Mouse (Mus musculus) heart, embryonic 14.5 days (tissue): ENCODE measurements around the gene Fcer2a. TPM values are rescaled to one million over a fixed set of nuclear protein-coding genes. Genes with fewer than 3 reads are reported as not detected.

ENCODE experiments used
- ATAC-seq: fragments of 200-750 bp; cut with Nextera tagmentation; 2 replicates; pipeline ENCODE4 v1.8.0; 2017; ENCODE audit warnings: low read depth, moderate TSS enrichment; ENCODE audit not compliant: insufficient number of reproducible peaks, insufficient read depth, low FRiP score
- H3K27ac ChIP-seq, 2 experiments: fragments of 200-500 bp in 1 of 2; fragments of 300-500 bp in 1 of 2; sonication (generic) in 1 of 2; replicated peaks in 1 of 2; 2 replicates each; pipeline ENCODE4 v1.5.1; 2012 to 2014; ENCODE audit warnings: low read depth in 2 of 2, low read length in 2 of 2, control low read depth in 1 of 2, mild to moderate bottlenecking in 1 of 2, mixed read lengths in 1 of 2; ENCODE audit not compliant: control insufficient read depth in 1 of 2, insufficient read depth in 1 of 2
- H3K27me3 ChIP-seq: fragments of 300-500 bp; sonication (generic); 2 replicates; pipeline ENCODE4 v1.6.1; 2014; ENCODE audit warnings: mild to moderate bottlenecking, low read length, control low read depth; ENCODE audit not compliant: control insufficient read depth, insufficient read depth
- H3K36me3 ChIP-seq: fragments of 300-500 bp; sonication (generic); 2 replicates; pipeline ENCODE4 v1.6.1; 2014; ENCODE audit warnings: mild to moderate bottlenecking, control low read depth, low read length, mixed read lengths; ENCODE audit not compliant: control insufficient read depth, insufficient read depth
- H3K4me1 ChIP-seq, 2 experiments: fragments of 200-500 bp in 1 of 2; fragments of 300-500 bp in 1 of 2; sonication (generic) in 1 of 2; 2 replicates each; pipeline ENCODE4 v1.6.1; 2012 to 2014; ENCODE audit warnings: low read length in 2 of 2, control low read depth in 1 of 2, mixed read lengths in 1 of 2; ENCODE audit not compliant: control insufficient read depth in 2 of 2, insufficient read depth in 2 of 2
- H3K4me2 ChIP-seq: fragments of 300-500 bp; sonication (generic); 2 replicates; pipeline ENCODE4 v1.6.1; 2014; ENCODE audit warnings: mild to moderate bottlenecking, low read length
- H3K4me3 ChIP-seq, 2 experiments: fragments of 200-500 bp in 1 of 2; fragments of 300-500 bp in 1 of 2; sonication (generic) in 1 of 2; 2 replicates each; pipeline ENCODE4 v1.5.1; 2012 to 2014; ENCODE audit warnings: low read length in 2 of 2, mild to moderate bottlenecking in 2 of 2, control low read depth in 1 of 2, low read depth in 1 of 2, moderate library complexity in 1 of 2; ENCODE audit not compliant: control insufficient read depth in 1 of 2, insufficient read depth in 1 of 2
- H3K9ac ChIP-seq: fragments of 300-500 bp; sonication (generic); 2 replicates; pipeline ENCODE4 v1.6.1; 2014; ENCODE audit warnings: mild to moderate bottlenecking, low read length
- H3K9me3 ChIP-seq: fragments of 300-500 bp; sonication (generic); 2 replicates; pipeline ENCODE4 v1.6.1; 2016; ENCODE audit warnings: low read length, control low read depth; ENCODE audit not compliant: control insufficient read depth
- WGBS: fragments of 180-500 bp; shearing (Covaris S2); extraction: QIAGEN DNeasy Blood & Tissue Kit; methylation state at CpG from one replicate; pipeline ENCODE4 v1.1.7; 2014; 5-methylcytosine and 5-hydroxymethylcytosine counted together
- polyA plus RNA-seq: library from polyadenylated mRNA; unstranded; fragments of >200 nt; fragmentation: Nextera tagmentation; extraction: Ambion mirVana; gene quantifications from 2 replicates; pipeline ENCODE4 v1.2.1, GENCODE M21; 2014

Fcer2a gene
- polyA plus RNA-seq, 1 experiment from 2014 or later = not detected

DNA sequence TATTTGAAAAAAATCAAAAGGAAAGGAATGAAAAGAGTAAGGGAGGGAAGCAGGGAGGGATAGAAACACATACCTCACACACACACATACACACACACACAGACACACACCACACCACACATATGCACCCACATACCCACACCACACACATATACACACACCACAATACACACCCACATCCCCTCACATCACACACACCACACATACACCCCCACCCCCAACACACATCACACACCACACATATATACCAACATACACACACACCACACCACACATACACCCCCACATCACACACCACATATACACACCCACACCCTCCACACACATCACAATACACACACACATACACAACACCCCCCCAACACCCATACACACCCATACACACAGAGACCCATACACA lies 9.4 kb downstream of the Fcer2a start:
- no peak overlapping the region for H3K4me3 ChIP-seq
- no peak overlapping the region for H3K4me2 ChIP-seq
- no peaks in the 10 kb centered on the region for H3K9me3 ChIP-seq
- no peak for ATAC-seq
- H3K27ac ChIP-seq = no peak overlapping the region
- peaks cover 23% of the 10 kb centered on the region for H3K36me3 ChIP-seq
- H3K27me3 ChIP-seq = no peaks in the 10 kb centered on the region
- H3K9ac ChIP-seq = no peak overlapping the region
- H3K4me1 ChIP-seq = no peaks in the 10 kb centered on the region

DNA sequence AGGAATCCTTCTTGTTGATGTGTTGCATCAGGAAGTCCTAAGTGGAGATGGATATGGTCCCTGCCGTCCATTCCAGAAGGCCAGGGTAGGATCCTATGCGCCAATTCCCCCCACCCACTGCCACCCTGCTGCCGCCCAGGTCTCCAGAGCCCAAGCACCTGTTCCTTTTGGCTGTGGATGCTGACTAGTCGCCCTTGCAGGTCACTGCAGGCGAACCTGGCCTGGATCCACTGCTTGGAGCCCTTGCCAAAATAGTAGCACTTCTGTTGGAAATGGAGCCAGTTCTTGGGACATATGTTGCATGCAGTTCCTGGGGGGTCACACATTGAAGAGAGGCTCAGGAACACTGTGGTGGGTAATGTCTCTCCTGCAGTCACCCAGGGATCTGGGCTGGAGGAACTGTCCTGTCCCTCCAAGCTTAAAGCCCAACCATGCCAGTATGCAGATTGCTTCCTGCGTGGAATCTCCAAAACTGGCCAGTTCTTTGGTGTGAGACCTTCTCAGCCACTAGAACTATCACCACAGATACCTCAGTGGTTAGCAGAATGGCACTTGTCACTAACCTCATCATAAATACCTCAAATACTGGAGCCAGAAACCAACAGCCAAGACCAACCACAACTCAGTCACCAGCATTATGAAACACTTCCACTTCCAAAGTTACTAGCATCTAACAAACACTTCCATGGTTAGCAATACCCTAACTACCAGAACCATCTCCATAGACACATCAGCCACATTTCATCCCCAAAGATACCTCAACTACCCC lies 10.4 kb downstream of the Fcer2a start:
- Histone ChIP-seq H3K9ac (no peak overlapping the region), H3K27me3 (no peaks in the 10 kb centered on the region), H3K4me3 (no peak overlapping the region), H3K9me3 (no peaks in the 10 kb centered on the region), H3K4me2 (no peak overlapping the region), H3K27ac (no peak overlapping the region), H3K4me1 (no peaks in the 10 kb centered on the region), H3K36me3 (peaks cover 32% of the 10 kb centered on the region)
- 70% methylated on average over 6 of the region's 6 CpGs for WGBS
- ATAC-seq = no peak

DNA sequence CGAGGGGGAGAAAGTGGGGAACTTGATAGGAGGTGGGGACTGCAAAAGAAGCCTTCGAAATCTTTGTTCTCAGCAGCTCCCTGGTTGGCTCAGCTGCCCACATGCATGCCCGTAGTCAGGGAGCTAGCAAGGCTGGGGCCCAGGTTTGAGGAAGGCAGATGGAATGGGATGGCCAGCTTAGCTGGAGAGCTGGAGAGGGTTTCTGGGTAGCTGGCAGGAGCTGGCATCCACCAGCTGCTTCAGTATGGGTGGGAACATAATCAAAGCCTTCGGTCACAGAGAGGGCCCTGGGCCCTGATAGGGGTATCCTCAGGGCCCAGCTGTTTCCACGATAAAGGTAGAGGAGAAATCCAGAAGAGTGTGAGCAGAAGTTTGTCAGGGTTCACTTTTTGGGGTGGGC lies 11.5 kb downstream of the Fcer2a start:
- Histone ChIP-seq H3K9me3 (no peaks in the 10 kb centered on the region), H3K9ac (no peak overlapping the region), H3K27me3 (no peaks in the 10 kb centered on the region), H3K36me3 (peaks cover 33% of the 10 kb centered on the region), H3K4me3 (no peak overlapping the region), H3K4me1 (peaks cover under 1 to 7% of the 10 kb centered on the region in 2 experiments; a peak in 3 of 4 replicates), H3K4me2 (no peak overlapping the region), H3K27ac (no peak overlapping the region)
- WGBS = 86% methylated on average over 5 of the region's 5 CpGs
- ATAC-seq = no peak

DNA sequence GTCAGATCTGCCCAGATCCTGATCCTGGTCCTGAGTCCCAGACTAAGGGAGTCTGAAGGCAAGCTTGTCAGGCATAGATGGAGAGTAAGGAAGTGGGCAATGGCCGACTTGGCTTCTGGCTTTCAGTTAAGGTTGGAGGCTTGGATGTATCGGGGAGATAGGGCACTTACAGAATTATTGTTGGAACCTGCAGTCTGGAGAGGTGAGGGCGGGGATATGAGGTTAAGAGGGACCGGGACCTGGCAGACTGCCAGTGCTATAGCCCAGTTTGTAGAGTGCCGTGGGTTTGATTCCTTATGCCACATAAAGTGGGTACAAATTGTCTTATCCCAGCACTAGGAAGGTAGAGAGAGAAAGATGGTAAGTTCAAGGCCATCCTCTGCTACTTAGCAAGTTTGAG lies 14.3 kb downstream of the Fcer2a start:
- Histone ChIP-seq H3K4me2 (no peak overlapping the region), H3K4me3 (no peak overlapping the region), H3K9ac (no peak overlapping the region), H3K4me1 (peaks cover 2 to 11% of the 10 kb centered on the region in 2 experiments; a peak in 3 of 4 replicates), H3K36me3 (peaks cover 33% of the 10 kb centered on the region), H3K27ac (no peak overlapping the region), H3K9me3 (no peaks in the 10 kb centered on the region), H3K27me3 (no peaks in the 10 kb centered on the region)
- ATAC-seq = no peak
- 77% methylated on average over 5 of the region's 5 CpGs for WGBS

DNA sequence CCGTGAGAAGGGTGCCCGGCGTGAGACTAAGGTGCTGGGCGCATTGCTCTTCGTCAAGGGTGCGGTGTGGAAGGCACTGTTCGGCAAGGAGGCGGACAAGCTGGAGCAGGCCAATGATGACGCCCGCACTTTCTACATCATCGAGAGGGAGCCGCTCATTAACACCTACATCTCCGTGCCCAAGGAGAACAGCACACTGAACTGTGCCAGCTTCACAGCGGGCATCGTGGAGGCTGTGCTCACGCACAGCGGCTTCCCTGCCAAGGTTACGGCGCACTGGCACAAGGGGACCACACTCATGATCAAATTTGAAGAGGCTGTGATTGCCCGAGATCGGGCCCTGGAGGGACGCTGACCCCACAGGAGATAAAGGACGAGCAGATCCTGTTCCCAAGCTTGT lies 14.7 kb downstream of the Fcer2a start:
- no peak overlapping the region for H3K9ac ChIP-seq

DNA sequence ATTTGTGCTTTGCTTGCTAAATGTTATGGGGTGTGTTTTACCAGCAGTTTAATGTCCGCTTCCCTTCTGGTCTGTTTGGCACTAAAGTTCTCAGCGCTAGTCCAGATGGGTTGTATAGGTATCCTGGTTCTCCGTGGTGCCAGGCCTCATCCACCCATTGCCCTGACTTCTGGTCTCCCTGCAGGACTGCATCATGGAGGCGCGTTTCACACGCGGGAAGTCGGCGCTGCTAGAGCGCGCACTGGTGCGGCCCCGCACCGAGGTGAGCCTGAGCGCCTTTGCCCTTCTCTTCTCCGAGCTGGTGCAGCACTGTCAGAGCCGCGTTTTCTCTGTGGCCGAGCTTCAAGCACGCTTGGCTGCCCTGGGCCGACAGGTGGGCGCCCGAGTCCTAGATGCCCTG lies 15.1 kb downstream of the Fcer2a start:
- H3K4me1 ChIP-seq = peaks cover 2 to 11% of the 10 kb centered on the region in 2 experiments; a peak in 3 of 4 replicates
- no peaks in the 10 kb centered on the region for H3K9me3 ChIP-seq
- H3K4me3 ChIP-seq = no peak overlapping the region
- ATAC-seq = no peak
- no peaks in the 10 kb centered on the region for H3K27me3 ChIP-seq
- H3K36me3 ChIP-seq = peaks cover 33% of the 10 kb centered on the region
- no peak overlapping the region for H3K9ac ChIP-seq
- no peak overlapping the region for H3K4me2 ChIP-seq
- no peak overlapping the region for H3K27ac ChIP-seq
- 94% methylated on average over 23 of the region's 23 CpGs for WGBS

More for the DNA sequence above, 14.7 kb downstream of the Fcer2a start:
- Histone ChIP-seq H3K4me1 (peaks cover 2 to 11% of the 10 kb centered on the region in 2 experiments; a peak in 3 of 4 replicates), H3K27ac (no peak overlapping the region), H3K9me3 (no peaks in the 10 kb centered on the region), H3K4me3 (no peak overlapping the region), H3K4me2 (no peak overlapping the region), H3K27me3 (no peaks in the 10 kb centered on the region), H3K36me3 (peaks cover 33% of the 10 kb centered on the region)
- 95% methylated on average over 23 of the region's 23 CpGs for WGBS
- no peak for ATAC-seq

DNA sequence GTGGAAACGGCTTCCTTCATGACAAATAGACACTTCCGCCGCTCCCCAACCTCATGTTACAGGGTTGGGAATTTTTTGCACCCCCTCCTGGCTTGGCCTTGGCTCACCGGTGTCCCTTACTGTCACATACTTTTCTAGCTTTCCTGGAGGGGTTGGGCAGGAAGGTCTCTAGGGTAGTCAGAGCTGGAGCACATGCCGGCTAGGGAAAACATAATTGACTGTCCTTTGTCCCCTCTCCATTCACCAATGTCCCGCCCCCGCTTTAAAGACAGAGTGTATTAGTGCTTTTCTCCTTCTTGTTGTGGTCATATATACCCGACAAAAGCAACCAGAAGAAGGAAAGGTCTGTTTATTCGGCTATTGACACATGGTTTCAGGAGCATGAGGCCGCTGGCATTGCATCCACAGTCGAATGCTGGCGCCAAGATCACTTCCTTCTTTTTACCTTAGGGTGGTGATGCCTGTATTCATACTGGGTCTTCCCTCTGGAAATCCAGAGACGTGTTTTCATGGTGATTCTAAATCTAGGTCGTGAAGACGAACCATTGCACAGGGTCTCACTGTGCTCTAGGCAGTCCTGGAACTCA lies 16.9 kb downstream of the Fcer2a start:
- Histone ChIP-seq H3K4me2 (peak overlapping the region; percentile 84), H3K9me3 (no peaks in the 10 kb centered on the region), H3K4me3 (peak overlapping the region; percentile 91 to 98), H3K9ac (peak overlapping the region; percentile 97), H3K27ac (peak overlapping the region; percentile 86 to 94), H3K36me3 (peaks cover 33% of the 10 kb centered on the region), H3K4me1 (peaks cover 2 to 15% of the 10 kb centered on the region in 2 experiments; a peak in 3 of 4 replicates), H3K27me3 (no peaks in the 10 kb centered on the region)
- 4% methylated on average over 15 of the region's 15 CpGs for WGBS
- no peak for ATAC-seq
